Mouse (Mus musculus) forebrain, postnatal 0 days (tissue): ENCODE data around the gene Dctn2. TPM values are rescaled to one million over a fixed set of nuclear protein-coding genes. Genes with fewer than 3 reads are reported as not detected.
A peak's percentile ranks its signal among the peaks of the same experiment; 100 is the strongest.

Experiments
- ATAC-seq: fragments of 200-750 bp; cut with Nextera tagmentation; 2 replicates; pipeline ENCODE4 v1.8.0; 2017; ENCODE audit warnings: mild to moderate bottlenecking, moderate library complexity
- DNase-seq: peaks from one replicate; pipeline ENCODE4 v3.0.0-alpha.2; 2015
- H3K27ac ChIP-seq: fragments of 300-500 bp; sonication (generic); 2 replicates; pipeline ENCODE4 v1.5.1; 2014; ENCODE audit warnings: low read depth, mild to moderate bottlenecking, antibody characterized with exemption, low read length, moderate library complexity, mixed read lengths
- H3K27me3 ChIP-seq: fragments of 300-500 bp; sonication (generic); 2 replicates; pipeline ENCODE4 v1.6.1; 2014; ENCODE audit warnings: mild to moderate bottlenecking, low read length, mixed read lengths; ENCODE audit not compliant: insufficient read depth
- H3K36me3 ChIP-seq: fragments of 300-500 bp; sonication (generic); 2 replicates; pipeline ENCODE4 v1.6.1; 2014; ENCODE audit warnings: mild to moderate bottlenecking, moderate library complexity; ENCODE audit not compliant: insufficient read depth
- H3K4me1 ChIP-seq: fragments of 300-500 bp; sonication (generic); 2 replicates; pipeline ENCODE4 v1.6.1; 2014; ENCODE audit warnings: antibody characterized with exemption; ENCODE audit not compliant: insufficient read depth
- H3K4me2 ChIP-seq: fragments of 300-500 bp; sonication (generic); 2 replicates; pipeline ENCODE4 v1.6.1; 2014; ENCODE audit warnings: low read depth, mild to moderate bottlenecking, moderate library complexity
- H3K4me3 ChIP-seq: fragments of 300-500 bp; sonication (generic); 2 replicates; pipeline ENCODE4 v1.5.1; 2014; ENCODE audit warnings: low read depth, low read length, mixed read lengths
- H3K9ac ChIP-seq: fragments of 300-500 bp; sonication (generic); 2 replicates; pipeline ENCODE4 v1.6.1; 2014; ENCODE audit warnings: mild to moderate bottlenecking
- H3K9me3 ChIP-seq: fragments of 300-500 bp; sonication (generic); 2 replicates; pipeline ENCODE4 v1.6.1; 2016; ENCODE audit warnings: low read length
- CTCF ChIP-seq: sonication (generic); IDR thresholded peaks from 2 replicates; pipeline ENCODE4 v1.5.1; 2016; ENCODE audit warnings: antibody characterized with exemption, control low read depth, low read depth
- WGBS: fragments of 180-500 bp; shearing (Covaris S2); extraction: QIAGEN DNeasy Blood & Tissue Kit; methylation state at CpG from one replicate; pipeline ENCODE4 v1.1.7; 2014; 5-methylcytosine and 5-hydroxymethylcytosine counted together
- polyA plus RNA-seq: library from polyadenylated mRNA; unstranded; fragments of >200 nt; fragmentation: Nextera tagmentation; extraction: Ambion mirVana; gene quantifications from 2 replicates; pipeline ENCODE4 v1.2.1, GENCODE M21; 2015
- total RNA-seq: library from RNA; depleted of rRNA; stranded (reverse); fragments of >200 nt; gene quantifications from 2 replicates; pipeline ENCODE4 v1.2.3, GENCODE M21; 2014

The Dctn2 gene
- total and polyA plus RNA-seq, 2 experiments from 2014 or later = 272 to 332 TPM

DNA sequence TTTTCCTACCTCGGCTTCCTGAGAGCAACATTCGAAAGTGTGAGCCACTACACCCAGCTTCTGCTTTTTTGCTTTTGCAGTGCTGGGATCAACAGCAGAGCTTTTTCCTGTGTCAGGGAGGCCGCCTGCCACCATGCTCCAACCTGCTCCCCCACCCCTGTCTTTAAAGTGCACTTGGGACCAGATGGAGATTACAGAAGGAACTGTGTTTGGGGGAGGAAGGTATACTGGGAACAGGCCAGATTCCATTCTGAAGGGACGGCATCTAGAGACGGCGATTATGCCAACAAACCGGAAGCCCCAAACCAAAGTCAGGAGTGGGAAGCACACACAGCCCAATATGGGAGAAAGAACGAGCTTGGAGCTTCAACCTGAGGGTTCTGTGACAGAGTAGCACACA lies 39.0 kb upstream of the Dctn2 start:
- 80% methylated on average over 8 of the region's 8 CpGs for WGBS
- H3K27me3 ChIP-seq = no peaks in the 10 kb centered on the region
- no peak overlapping the region for H3K4me3 ChIP-seq
- no peaks in the 10 kb centered on the region for H3K9me3 ChIP-seq
- ATAC-seq = no peak
- no peak overlapping the region for H3K4me2 ChIP-seq
- H3K4me1 ChIP-seq = no peaks in the 10 kb centered on the region
- no peak overlapping the region for H3K27ac ChIP-seq
- peaks cover 66% of the 10 kb centered on the region for H3K36me3 ChIP-seq
- DNase-seq = no peak
- TF ChIP-seq CTCF = no peak
- H3K9ac ChIP-seq = no peak overlapping the region

DNA sequence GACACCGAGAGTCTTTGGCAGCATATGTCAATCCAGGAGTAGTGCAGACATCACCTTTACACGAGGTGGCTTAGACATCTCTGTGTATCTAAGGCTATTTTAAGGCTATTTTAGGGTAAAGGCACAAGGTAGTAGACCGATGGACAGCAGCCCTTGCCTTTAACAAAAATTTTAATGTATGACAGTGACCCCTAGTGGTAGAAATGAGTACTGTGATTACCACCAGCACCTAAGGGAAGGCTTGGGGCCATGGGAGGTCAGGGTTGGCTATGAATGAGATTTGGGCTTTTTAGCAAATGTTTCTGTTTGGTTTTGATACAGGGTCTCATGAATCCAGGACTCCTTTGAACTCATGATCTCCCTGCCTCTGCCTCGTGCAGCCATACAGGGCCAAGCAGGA lies 37.3 kb upstream of the Dctn2 start:
- peaks cover 82% of the 10 kb centered on the region for H3K36me3 ChIP-seq
- no peaks in the 10 kb centered on the region for H3K27me3 ChIP-seq

DNA sequence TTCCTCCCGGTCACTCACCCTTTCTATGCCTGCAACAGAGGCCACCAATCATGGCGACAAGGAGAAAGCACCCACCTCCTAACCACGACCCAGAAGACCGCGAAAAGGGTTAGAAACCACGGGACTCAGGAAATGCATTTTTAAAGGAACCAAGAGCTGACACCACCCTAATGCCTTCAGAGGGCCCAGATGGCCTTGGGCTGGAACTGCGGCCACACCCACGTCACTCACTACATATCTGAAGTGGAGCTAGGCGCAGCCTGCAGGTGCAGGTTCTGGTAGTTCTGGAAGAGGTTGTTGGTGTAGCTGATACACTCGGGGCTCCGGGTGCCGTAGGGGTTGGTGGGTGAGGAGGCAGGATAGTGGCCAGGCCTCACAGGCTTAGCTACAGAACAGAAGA lies 35.5 kb upstream of the Dctn2 start:
- 94% methylated on average over 12 of the region's 12 CpGs for WGBS
- H3K36me3 ChIP-seq = peaks cover 89% of the 10 kb centered on the region

More for the DNA sequence above, 37.3 kb upstream of the Dctn2 start:
- Histone ChIP-seq H3K4me2 (no peak overlapping the region), H3K27ac (no peak overlapping the region), H3K9me3 (no peaks in the 10 kb centered on the region), H3K4me3 (no peak overlapping the region), H3K4me1 (no peaks in the 10 kb centered on the region), H3K9ac (no peak overlapping the region)
- peak; percentile 85 for TF ChIP-seq CTCF
- ATAC-seq (peak; percentile 47; the same call in 1 of the 2 replicates), DNase-seq (peak; percentile 76)
- 25% methylated on average over 4 of the region's 4 CpGs for WGBS

DNA sequence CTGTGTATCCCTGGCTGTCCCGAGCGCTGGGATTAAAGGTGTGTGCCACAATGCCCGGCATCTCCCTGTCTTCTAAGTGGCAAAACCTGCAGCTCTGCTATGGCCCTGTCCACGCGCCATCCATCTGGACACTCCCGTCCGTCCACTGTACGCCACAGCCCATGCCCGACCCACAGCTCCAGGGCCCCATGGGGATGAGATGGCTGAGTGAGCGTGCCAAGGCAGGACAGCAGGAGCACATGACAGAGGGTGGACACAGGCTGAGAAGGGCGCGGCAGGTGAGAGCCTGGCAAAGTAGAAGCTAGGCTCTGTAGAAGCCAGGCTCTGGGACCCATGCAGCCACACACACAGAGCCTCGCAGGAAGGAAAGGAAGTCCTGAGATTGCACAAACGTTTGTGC lies 34.4 kb upstream of the Dctn2 start:
- DNase-seq (no peak), ATAC-seq (no peak)
- H3K4me2 ChIP-seq = no peak overlapping the region
- H3K9ac ChIP-seq = no peak overlapping the region
- TF ChIP-seq CTCF = no peak
- H3K36me3 ChIP-seq = peaks cover 89% of the 10 kb centered on the region
- H3K4me1 ChIP-seq = no peaks in the 10 kb centered on the region
- no peaks in the 10 kb centered on the region for H3K9me3 ChIP-seq
- no peak overlapping the region for H3K27ac ChIP-seq
- 88% methylated on average over 14 of the region's 14 CpGs for WGBS
- no peak overlapping the region for H3K4me3 ChIP-seq
- no peaks in the 10 kb centered on the region for H3K27me3 ChIP-seq

More for the DNA sequence above, 35.5 kb upstream of the Dctn2 start:
- DNase-seq = no peak
- no peaks in the 10 kb centered on the region for H3K4me1 ChIP-seq
- H3K4me2 ChIP-seq = no peak overlapping the region
- H3K9ac ChIP-seq = no peak overlapping the region
- H3K27ac ChIP-seq = no peak overlapping the region
- no peak for TF ChIP-seq CTCF
- no peak overlapping the region for H3K4me3 ChIP-seq
- no peaks in the 10 kb centered on the region for H3K27me3 ChIP-seq
- no peaks in the 10 kb centered on the region for H3K9me3 ChIP-seq
- no peak for ATAC-seq

DNA sequence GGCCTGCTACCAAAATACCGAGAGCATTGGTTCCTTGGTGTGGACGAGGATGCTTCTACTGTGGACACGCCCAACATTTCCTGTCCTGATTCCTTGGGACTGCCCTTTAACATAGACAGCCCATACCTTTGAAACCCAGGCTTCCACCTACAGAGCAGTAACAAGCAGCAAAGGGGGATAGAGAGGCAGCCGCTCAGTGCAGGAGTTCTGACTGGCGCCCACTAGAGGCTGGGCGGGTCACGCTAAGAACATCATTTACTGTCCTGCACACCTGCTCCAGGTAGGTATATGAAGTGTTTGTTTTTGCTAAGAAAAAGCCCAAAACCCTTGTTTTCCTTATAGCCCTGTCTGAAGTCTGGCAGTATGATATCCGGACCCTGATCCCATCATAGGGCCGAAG lies 33.0 kb upstream of the Dctn2 start:
- H3K4me2 ChIP-seq = no peak overlapping the region
- H3K9me3 ChIP-seq = no peaks in the 10 kb centered on the region
- TF ChIP-seq CTCF = peak; percentile 39
- no peak overlapping the region for H3K27ac ChIP-seq
- no peaks in the 10 kb centered on the region for H3K27me3 ChIP-seq
- DNase-seq (no peak), ATAC-seq (no peak)
- peaks cover 90% of the 10 kb centered on the region for H3K36me3 ChIP-seq
- 83% methylated on average over 9 of the region's 9 CpGs for WGBS
- H3K9ac ChIP-seq = no peak overlapping the region
- no peaks in the 10 kb centered on the region for H3K4me1 ChIP-seq
- H3K4me3 ChIP-seq = no peak overlapping the region

DNA sequence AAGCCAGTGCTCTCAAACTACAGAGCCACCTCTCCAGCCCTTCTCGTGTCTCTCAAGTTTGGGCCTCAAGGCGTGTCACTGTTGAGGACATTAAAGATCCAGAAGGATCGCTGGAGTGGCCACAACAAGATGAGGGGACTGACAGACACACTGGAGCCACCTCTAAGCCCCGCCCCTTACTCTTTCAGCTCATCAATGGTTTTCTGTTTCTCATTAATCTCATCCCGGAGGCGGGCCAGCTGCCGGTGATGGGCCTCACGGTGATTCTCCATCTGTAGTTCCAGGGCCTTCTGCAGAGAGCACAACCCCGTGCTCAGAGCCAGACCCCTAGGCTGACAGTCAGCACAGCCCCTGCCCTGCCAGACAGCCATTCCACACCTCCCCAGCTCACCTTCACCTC lies 29.6 kb upstream of the Dctn2 start:
- Histone ChIP-seq H3K27me3 (no peaks in the 10 kb centered on the region), H3K36me3 (peaks cover 90% of the 10 kb centered on the region)
- no peak for TF ChIP-seq CTCF

DNA sequence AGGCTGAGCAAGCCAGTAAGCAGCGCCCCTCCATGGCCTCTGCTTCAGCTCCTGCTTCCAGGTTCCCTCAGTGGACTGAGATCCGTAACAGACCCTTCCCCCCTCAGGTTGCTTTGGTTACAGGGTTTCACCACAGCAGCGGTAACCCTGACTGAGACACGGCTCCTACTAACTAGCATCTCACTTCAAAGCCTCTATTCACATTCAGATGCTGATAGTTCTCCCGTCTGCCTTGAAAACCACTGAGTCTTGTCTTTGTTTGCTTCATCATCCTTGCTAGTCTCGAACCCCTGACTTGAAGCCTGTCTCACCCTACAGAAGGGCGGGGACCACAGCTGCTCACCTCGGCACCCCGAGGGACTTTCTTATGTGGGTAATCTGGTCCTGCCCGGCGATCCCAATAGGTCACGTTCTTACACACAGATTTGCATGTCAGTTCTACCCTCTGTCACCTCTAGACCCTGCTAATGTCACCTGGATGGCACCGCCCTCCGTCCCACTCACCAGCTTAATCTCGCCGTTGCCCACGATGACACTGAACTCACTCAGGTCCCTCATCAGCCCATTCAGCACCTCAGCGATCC lies 27.8 kb upstream of the Dctn2 start:
- Histone ChIP-seq H3K9me3 (no peaks in the 10 kb centered on the region), H3K27ac (no peak overlapping the region), H3K36me3 (peaks cover 92% of the 10 kb centered on the region), H3K9ac (no peak overlapping the region), H3K27me3 (no peaks in the 10 kb centered on the region), H3K4me2 (no peak overlapping the region), H3K4me1 (no peaks in the 10 kb centered on the region), H3K4me3 (no peak overlapping the region)
- TF ChIP-seq CTCF = no peak
- WGBS = 76% methylated on average over 18 of the region's 18 CpGs
- ATAC-seq = no peak
- no peak for DNase-seq

More for the DNA sequence above, 29.6 kb upstream of the Dctn2 start:
- DNase-seq (no peak), ATAC-seq (no peak)
- no peaks in the 10 kb centered on the region for H3K9me3 ChIP-seq
- no peak overlapping the region for H3K27ac ChIP-seq
- no peak overlapping the region for H3K4me3 ChIP-seq
- H3K4me1 ChIP-seq = no peaks in the 10 kb centered on the region
- no peak overlapping the region for H3K4me2 ChIP-seq
- no peak overlapping the region for H3K9ac ChIP-seq
- whole genome bisulfite sequencing = 50% methylated on average over 9 of the region's 9 CpGs

DNA sequence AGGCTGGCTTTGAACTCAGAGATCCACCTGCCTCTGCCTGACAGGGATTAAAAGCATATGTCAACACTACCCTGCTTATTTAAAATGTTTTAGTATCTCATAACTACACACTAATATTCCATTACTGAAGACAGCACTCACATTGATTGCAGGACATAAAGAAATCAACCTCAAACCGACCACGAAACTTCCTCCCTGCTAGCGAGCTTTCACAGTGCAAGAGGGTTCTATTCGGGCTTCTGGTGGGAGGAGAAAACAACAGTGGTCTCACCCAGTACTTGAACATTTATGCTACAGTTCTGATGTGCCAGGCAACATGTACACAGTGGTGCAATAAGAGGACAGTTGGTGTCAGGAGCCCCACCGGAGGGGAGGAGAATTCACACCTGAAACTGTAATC lies 15.4 kb upstream of the Dctn2 start:
- H3K4me1 ChIP-seq = no peaks in the 10 kb centered on the region
- H3K4me3 ChIP-seq = no peak overlapping the region
- H3K27ac ChIP-seq = no peak overlapping the region
- no peak overlapping the region for H3K9ac ChIP-seq
- no peak overlapping the region for H3K4me2 ChIP-seq
- DNase-seq = no peak
- no peak for ATAC-seq
- peaks cover 28% of the 10 kb centered on the region for H3K36me3 ChIP-seq
- WGBS = 89% methylated on average over 5 of the region's 5 CpGs
- no peaks in the 10 kb centered on the region for H3K9me3 ChIP-seq
- H3K27me3 ChIP-seq = no peaks in the 10 kb centered on the region
- no peak for TF ChIP-seq CTCF
